9 mouse cellular contexts compared by ENCODE assay signal in genomic region chr7:83802509-83802908, GRCm38 (mm10). TPM values are rescaled to one million over a fixed set of nuclear protein-coding genes. Genes with fewer than 3 reads are reported as not detected.
DNase-seq lines count a peak whose midpoint lies in the region; ATAC-seq and TF ChIP-seq lines count a peak whose summit lies in the region.
"Had no signal": no experiment of that assay in that cellular context is flagged by ENCODE, and none has a peak within 500 bp of the region (broad histone marks: within the 10 kb centered on the region; RNA-seq: fewer than 3 reads in every experiment).

No protein-coding gene starts in this region.

- H3K4me3 ChIP-seq in liver, postnatal 0 days (ENCODE audit: low read depth, low read length), result no peak overlapping the region
- H3K4me3 ChIP-seq in liver, embryonic 11.5 days (ENCODE audit: low read depth, low read length), result no peak overlapping the region
- no peak overlapping the region for H3K4me3 ChIP-seq in embryonic facial prominence, embryonic 10.5 days

- H3K36me3 ChIP-seq in liver, postnatal 0 days (replicated peaks; ENCODE audit: insufficient read depth, low read length), result no peaks in the 10 kb centered on the region
- no peaks in the 10 kb centered on the region for H3K36me3 ChIP-seq in liver, embryonic 11.5 days (ENCODE audit: control insufficient read depth, insufficient read depth, low read length)
- H3K36me3 ChIP-seq in embryonic facial prominence, embryonic 10.5 days (replicated peaks), result no peaks in the 10 kb centered on the region

- no peak overlapping the region for H3K4me2 ChIP-seq in liver, postnatal 0 days (ENCODE audit: low read depth, low read length)
- H3K4me2 ChIP-seq in liver, embryonic 11.5 days, result no peak overlapping the region

- no peak for TF ChIP-seq EP300 in liver, postnatal 0 days (IDR thresholded peaks at IDR 0.05; ENCODE audit: low read depth)

- H3K27ac ChIP-seq in liver, postnatal 0 days (ENCODE audit: low read depth), result no peak overlapping the region
- H3K27ac ChIP-seq in liver, embryonic 11.5 days (ENCODE audit: low read depth, low read length), result no peak overlapping the region
- no peak overlapping the region for H3K27ac ChIP-seq in embryonic facial prominence, embryonic 10.5 days (replicated peaks)

- TF ChIP-seq CTCF in liver, postnatal 0 days (IDR thresholded peaks at IDR 0.05; ENCODE audit: low read depth), result peak; percentile 69

- H3K4me1 ChIP-seq in liver, postnatal 0 days (ENCODE audit: insufficient read depth), result no peaks in the 10 kb centered on the region
- H3K4me1 ChIP-seq in liver, embryonic 11.5 days (replicated peaks; ENCODE audit: control insufficient read depth, insufficient read depth, low read length), result no peaks in the 10 kb centered on the region
- peaks cover 9% of the 10 kb centered on the region for H3K4me1 ChIP-seq in embryonic facial prominence, embryonic 10.5 days

- H3K9ac ChIP-seq in liver, postnatal 0 days (replicated peaks), result no peak overlapping the region
- no peak overlapping the region for H3K9ac ChIP-seq in liver, embryonic 11.5 days (ENCODE audit: low read depth, low read length)

- H3K9me3 ChIP-seq in liver, postnatal 0 days (ENCODE audit: low read length), result no peaks in the 10 kb centered on the region
- no peaks in the 10 kb centered on the region for H3K9me3 ChIP-seq in liver, embryonic 11.5 days (ENCODE audit: control insufficient read depth, low read length)
- no peaks in the 10 kb centered on the region for H3K9me3 ChIP-seq in embryonic facial prominence, embryonic 10.5 days

- 41% methylated on average over 7 of the region's 7 CpGs for WGBS in liver, postnatal 0 days (ENCODE audit: insufficient replicate concordance)
- 75% methylated on average over 7 of the region's 7 CpGs for WGBS in liver, embryonic 11.5 days
- WGBS in embryonic facial prominence, embryonic 10.5 days, result 67% methylated on average over 7 of the region's 7 CpGs

- DNase-seq in CD4-positive, CD25-positive, alpha-beta regulatory T cell, adult 2 months (ENCODE audit: low read depth, low spot score), result peak; percentile 10
- DNase-seq in liver, postnatal 0 days, result no peak
- DNase-seq in liver, embryonic 11.5 days (ENCODE audit: low spot score), result no peak
- DNase-seq in embryonic facial prominence, embryonic 10.5 days (ENCODE audit: low spot score), result peak; percentile 25
- DNase-seq in kidney, postnatal 14 days, result peak; percentile 44
- DNase-seq in retina, adult 2 months (ENCODE audit: low read depth, low spot score), result peak; percentile 11
- no peak for DNase-seq in thymus, postnatal 14 days

- no peaks in the 10 kb centered on the region for H3K27me3 ChIP-seq in liver, postnatal 0 days (ENCODE audit: insufficient read depth, low read length)
- no peaks in the 10 kb centered on the region for H3K27me3 ChIP-seq in liver, embryonic 11.5 days (replicated peaks; ENCODE audit: control insufficient read depth, insufficient read depth, low read length)
- H3K27me3 ChIP-seq in embryonic facial prominence, embryonic 10.5 days (replicated peaks; ENCODE audit: low read depth, poor library complexity, severe bottlenecking), result no peaks in the 10 kb centered on the region

- ATAC-seq in CD4-positive, CD25-positive, alpha-beta regulatory T cell, adult 4 months, result no peak
- ATAC-seq in liver, postnatal 0 days, result no peak
- ATAC-seq in liver, embryonic 11.5 days (replicated peaks; ENCODE audit: low FRiP score), result no peak

RNA-seq across cellular contexts. Expression of gene Cfap161, which starts 7.8 kb away (rescaled TPM):
- polyA plus RNA-seq in CD4-positive, CD25-positive, alpha-beta regulatory T cell, adult 4 months (2017; shearing (Covaris generic)), result not detected
- not detected in 2 replicates for polyA plus RNA-seq in liver, postnatal 0 days (2015; fragmentation: Nextera tagmentation; extraction: Ambion mirVana)
- polyA plus RNA-seq in liver, embryonic 11.5 days (2014; fragmentation: Nextera tagmentation; extraction: Ambion mirVana), result not detected in 2 replicates
- 0.15 TPM in 1 of 2 replicates, not detected in the other for polyA plus RNA-seq in embryonic facial prominence, embryonic 10.5 days (2016; fragmentation: Nextera tagmentation; extraction: Ambion mirVana)
- polyA plus RNA-seq: C2C12 had no signal

RNA-seq across cellular contexts. Expression of gene Il16, which starts 57.0 kb away (rescaled TPM):
- polyA plus RNA-seq in CD4-positive, CD25-positive, alpha-beta regulatory T cell, adult 4 months (2017; shearing (Covaris generic)), result 100 to 1,000 TPM; 307 to 504 TPM
- 8.5 and 9.8 TPM in 2 replicates for polyA plus RNA-seq in liver, postnatal 0 days (2015; fragmentation: Nextera tagmentation; extraction: Ambion mirVana)
- 4.5 and 5.9 TPM in 2 replicates for polyA plus RNA-seq in liver, embryonic 11.5 days (2014; fragmentation: Nextera tagmentation; extraction: Ambion mirVana)
- polyA plus RNA-seq in embryonic facial prominence, embryonic 10.5 days (2016; fragmentation: Nextera tagmentation; extraction: Ambion mirVana), result 1.1 and 1.9 TPM in 2 replicates
- polyA plus RNA-seq: C2C12 had no signal

Comparison
In these comparisons a context has a peak if more than half of its experiments do, and no peak if none do; other contexts are left out.
1. DNase-seq: peak in CD4-positive, CD25-positive, alpha-beta regulatory T cell, adult 2 months (single experiment), embryonic facial prominence, embryonic 10.5 days (single experiment), kidney, postnatal 14 days (single experiment) and retina, adult 2 months (single experiment); none in liver, postnatal 0 days (single experiment), liver, embryonic 11.5 days (single experiment) and thymus, postnatal 14 days (single experiment).
2. RNA of gene Il16, which starts 57.0 kb away (polyA plus RNA-seq): 307 to 504 TPM in CD4-positive, CD25-positive, alpha-beta regulatory T cell, adult 4 months; 8.5 to 9.8 TPM in liver, postnatal 0 days, 4.5 to 5.9 TPM in liver, embryonic 11.5 days and 1.1 to 1.9 TPM in embryonic facial prominence, embryonic 10.5 days; every median in the first group is over 10 times any median in the second.